Mouse (Mus musculus): ENCODE results near the gene Dynll1.

Dynll1 gene

GRCm38 (mm10) chr5:115266787-115267468 lies 33.9 kb downstream of the Dynll1 start:
- no peak for DNase-seq

- no peak for DNase-seq
These were observed 34.5 kb downstream of the Dynll1 start for GRCm38 (mm10) chr5:115266340-115266739.

- no peak for DNase-seq
These were observed 38.1 kb downstream of the Dynll1 start for GRCm38 (mm10) chr5:115262502-115263291.

- no peak for DNase-seq
These were observed 38.9 kb downstream of the Dynll1 start for GRCm38 (mm10) chr5:115261880-115262279.

- DNase-seq = no peak
These were observed 39.7 kb downstream of the Dynll1 start for GRCm38 (mm10) chr5:115261141-115261540.

- DNase-seq = no peak
These were observed 40.4 kb downstream of the Dynll1 start for GRCm38 (mm10) chr5:115260356-115260755.

- DNase-seq = no peak
These were observed 43.8 kb downstream of the Dynll1 start for GRCm38 (mm10) chr5:115256909-115257546.

DNA sequence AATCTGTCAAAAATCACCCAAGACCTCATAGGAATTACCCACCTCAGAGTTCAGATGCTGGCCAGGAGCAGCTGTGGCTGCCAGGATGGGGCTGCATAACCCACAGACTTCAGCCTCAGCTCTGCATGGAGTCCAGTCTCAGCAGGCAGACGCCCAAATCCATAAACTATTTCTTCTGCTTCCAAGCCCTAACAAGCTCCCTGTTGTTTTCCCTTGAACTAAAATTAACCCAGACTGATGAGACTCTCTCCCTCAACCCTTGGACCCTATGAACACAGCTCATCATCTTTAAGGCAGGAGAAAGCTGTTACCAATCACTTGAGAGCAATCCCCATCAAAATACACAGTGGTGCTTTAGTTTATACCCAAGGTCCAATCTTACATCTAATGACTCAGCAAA lies 45.3 kb downstream of the Dynll1 start:
- DNase-seq = no peak
